Mouse (Mus musculus): ENCODE data around the gene Ano2.

DNA sequence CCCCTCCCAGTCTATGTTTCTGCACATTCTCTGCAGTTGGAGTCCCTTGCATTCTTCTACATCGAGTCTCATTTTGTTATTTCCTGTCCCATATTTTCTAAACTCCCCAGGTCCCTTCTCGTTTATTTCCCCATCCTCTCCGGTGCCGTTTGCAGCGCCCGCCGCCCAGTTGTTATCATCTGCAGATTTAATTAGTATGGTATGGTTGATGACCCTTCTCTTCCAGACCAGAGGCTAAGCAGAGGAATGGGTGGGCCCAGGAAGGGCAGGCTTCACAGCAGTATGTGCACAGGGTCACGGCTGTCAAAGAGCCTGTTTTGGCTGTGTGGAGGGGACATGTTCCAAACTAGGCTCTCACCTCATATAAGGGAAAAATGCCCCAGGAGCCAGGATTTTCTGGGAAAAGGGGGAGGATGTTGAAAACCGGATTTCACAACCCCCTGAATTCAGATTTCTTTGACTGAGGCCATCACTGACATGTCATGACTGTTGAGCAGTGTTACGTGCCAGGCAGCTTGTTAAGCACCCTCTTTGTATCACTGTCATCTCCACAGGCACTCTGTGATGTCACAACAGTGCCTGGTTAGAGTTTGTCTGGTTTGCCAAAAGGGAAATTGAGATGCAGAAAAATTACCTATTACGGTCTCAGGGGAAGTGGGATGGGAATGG is 72.8 kb downstream of the Ano2 start:
- TF ChIP-seq CTCF (IDR thresholded peaks at IDR 0.05; ENCODE audit: control insufficient read depth, insufficient read depth, insufficient read length) (no peak), USF1 (IDR thresholded peaks at IDR 0.05; ENCODE audit: low read depth) (no peak), MAX (IDR thresholded peaks at IDR 0.05) (no peak), CEBPB (IDR thresholded peaks at IDR 0.05; ENCODE audit: low read depth) (no peak), MYOG (IDR thresholded peaks at IDR 0.05; ENCODE audit: control insufficient read depth, extremely low read depth, insufficient read length) (no peak)

All from C2C12 (cell line).